Mouse (Mus musculus): ENCODE measurements around the gene Kdelc2.

GRCm38 (mm10) chr9:53376820-53377219 lies 7.0 kb upstream of the Kdelc2 start:
- TF ChIP-seq GATA1 (IDR thresholded peaks at IDR 0.05; ENCODE audit: low read length), result no peak
- no peak for TF ChIP-seq TAL1 (IDR thresholded peaks at IDR 0.05; ENCODE audit: low read length)

All from erythroblast, embryonic 14.5 days (primary cell).